Mouse (Mus musculus): ENCODE data around the gene Dnah9. TPM values are rescaled to one million over a fixed set of nuclear protein-coding genes. Genes with fewer than 3 reads are reported as not detected.

Dnah9 gene
- total RNA-seq, 2 experiments from 2014 or later = 1.0 TPM; not detected in 1

DNA sequence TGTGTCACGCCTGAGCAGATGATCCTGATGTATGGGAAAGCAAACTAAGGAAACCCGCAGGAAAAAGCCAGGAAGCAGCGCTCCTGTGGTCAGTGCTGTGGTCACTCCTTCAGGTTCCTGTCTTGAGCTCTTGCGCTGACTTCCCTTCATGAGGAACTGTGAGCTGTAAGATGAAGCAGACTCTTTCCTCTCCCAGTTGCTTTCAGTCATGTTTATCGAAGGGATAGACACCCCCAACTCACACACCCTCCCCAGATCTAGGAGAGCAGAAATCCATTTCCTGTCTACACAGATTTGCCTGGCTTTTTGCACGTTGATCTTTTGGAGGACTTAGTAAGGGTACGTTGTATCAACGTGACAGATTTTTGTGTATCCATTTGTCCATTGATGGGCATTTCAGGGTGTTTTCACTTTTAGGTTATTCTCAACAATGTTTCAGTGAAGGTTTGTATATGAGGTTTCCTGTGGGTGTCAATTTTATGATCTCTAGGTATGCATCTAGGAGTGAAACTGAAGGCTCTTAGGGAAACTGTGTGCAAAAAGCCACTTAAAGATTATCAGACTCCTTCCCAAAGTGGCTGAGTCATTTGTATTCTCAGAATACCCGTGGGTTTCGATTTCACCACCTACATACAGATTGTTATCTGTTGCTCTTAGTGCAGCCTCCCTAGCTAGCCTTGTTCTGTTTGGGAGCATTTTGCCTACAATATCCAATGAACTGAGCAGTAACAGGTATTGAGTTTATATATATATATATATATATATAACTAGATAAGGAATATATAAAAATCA is 373.7 kb downstream of the Dnah9 start:
- DNase-seq = no peak

DNA sequence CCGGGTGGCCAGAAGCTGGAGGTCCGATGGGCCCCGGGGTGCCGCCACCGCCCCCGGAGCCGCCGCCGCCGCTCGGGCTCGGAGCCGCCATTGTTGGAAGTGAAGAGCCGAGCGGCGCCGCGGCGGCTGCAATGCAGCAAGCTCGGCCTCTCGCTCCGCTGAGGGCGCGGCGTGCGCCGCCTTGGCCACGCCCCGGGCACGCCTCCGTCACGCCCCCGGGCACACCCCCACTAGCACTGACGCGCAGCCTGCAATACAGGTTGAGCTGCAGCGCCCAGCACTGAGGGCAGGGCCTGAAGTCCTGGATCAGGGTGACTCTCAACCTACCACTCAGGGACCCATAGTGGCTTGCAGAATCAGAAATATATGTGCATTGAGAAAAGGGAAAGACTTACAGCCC is 380.2 kb downstream of the Dnah9 start, which contains the start of gene Map2k4:
TSS of gene Map2k4 (minus strand) at position 144 of the 400 bp plus-strand sequence.
- peak; percentile 93 to 95 for DNase-seq

DNA sequence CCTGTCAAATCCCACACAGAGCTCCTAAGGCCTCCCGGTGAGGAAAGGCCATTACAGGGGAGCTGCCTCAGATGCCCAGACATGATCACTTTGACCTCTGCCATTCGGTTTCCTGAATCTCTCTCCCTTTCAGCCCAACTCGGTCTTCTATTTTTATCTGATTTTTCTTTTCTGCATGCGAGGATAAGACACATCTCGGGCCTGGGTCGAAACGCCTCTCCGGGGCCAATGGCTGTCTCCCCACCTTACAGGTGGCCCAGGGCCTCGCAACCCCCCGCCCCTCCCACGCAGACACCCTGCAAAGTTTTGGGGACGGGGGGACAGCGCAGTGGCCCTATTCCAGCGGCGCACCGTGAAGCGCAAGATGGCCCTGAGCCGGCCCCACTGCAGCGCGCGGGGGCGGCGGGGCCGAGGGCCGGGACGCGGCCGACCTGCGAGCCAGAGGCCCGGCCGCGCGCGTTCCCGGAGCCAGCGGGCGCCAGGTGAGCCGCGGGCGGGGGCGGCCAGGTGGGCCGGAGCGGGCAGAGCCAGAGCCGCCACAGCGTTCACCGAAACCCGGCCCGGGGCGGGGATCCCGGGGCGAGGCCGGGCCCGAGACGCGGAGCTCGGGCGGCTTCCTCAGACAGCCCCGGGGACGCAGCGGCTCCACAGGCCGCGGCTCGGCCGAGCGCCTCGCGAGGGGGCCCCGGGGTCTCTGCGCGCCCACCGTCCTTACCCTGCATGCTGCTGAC is 380.8 kb downstream of the Dnah9 start:
- DNase-seq = peak in 1 of 2 experiments; percentile 7

DNA sequence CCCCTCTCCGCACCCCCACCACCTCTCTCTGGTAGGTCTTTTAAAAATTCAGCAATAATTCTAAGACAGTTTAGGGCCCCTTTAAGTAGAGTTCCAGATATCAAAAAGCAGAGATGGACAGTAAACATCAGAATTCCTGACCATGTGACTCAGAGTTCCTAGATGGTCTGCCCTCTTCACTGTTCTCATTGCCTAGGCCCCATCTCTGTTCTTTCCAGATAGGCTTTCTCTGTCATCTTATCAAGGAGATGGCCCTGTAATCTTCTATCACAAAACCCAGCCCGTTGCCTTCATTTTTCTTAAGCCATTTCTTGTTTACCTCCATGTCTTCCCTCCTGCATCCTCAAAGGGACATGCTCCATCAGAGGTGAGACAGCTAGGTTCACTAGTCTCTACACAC is 382.2 kb downstream of the Dnah9 start:
- DNase-seq = no peak

DNA sequence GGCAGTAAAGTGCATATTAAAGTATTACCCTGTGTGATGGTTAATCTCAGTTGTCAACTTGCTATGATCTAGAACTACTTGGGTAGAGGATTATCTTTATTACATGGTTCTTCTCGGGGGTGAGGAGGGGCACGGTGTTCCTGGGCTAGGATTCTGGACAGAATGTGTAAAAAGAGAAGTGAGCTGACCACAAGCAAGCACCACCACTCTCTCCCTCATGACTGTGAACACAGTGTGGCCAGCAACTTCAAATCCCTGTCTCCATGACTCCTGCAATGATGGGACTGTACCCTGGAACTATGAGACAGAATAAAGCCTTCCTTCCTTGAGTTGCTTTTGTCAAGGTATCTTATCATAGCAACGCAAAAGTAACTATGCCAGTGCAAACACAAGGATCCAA is 386.8 kb downstream of the Dnah9 start:
- DNase-seq = no peak

Data from heart, adult 18-20 months (tissue).